Mouse (Mus musculus): ENCODE results near the gene Slc10a2. TPM values are rescaled to one million over a fixed set of nuclear protein-coding genes. Genes with fewer than 3 reads are reported as not detected.

The Slc10a2 gene
- polyA plus RNA-seq, 1 experiment from 2014 or later = not detected

DNA sequence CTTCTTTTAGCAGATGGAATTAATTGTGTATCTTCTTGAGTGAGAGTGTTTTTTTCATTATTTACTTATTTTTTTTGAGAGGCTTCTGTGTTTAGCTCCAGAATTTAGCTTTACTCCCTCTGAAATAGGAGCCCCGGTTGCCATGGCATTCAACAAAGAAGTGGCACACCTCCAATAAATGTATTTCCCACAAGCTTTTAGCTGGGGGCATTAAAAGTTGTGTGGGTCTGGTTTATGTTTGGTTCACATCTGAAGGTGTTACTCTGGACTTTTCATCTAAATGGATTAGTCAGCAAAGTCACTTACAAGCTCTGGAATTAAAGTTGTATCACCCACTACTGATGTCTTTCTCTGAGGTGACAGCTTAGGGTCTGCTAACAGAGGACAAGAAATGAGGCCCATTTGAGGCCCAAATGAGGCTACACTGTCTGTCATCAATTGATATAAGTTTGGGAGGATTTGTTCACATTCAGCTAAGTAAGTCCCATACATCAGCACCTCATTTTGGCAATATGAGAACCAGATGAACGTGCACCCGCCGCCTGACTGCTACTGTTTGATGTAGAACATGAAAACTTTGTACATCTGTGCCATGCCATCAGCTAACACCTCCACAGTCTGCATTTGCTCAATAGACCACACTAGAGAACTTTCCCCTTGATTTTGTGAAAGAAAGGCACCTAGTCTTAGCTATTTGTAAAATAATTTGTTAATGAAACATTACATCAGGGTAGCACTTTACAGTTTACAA lies 66.2 kb downstream of the Slc10a2 start:
- no peaks in the 10 kb centered on the region for H3K9me3 ChIP-seq (replicated peaks; ENCODE audit: control insufficient read depth, low read length)
- no peaks in the 10 kb centered on the region for H3K27me3 ChIP-seq (ENCODE audit: control insufficient read depth, insufficient read depth, low read length)
- no peak for ATAC-seq (replicated peaks; ENCODE audit: insufficient number of reproducible peaks, low FRiP score, low TSS enrichment, low read depth)
- no peak overlapping the region for H3K27ac ChIP-seq (replicated peaks; ENCODE audit: low read depth, low read length)
- WGBS = 59% methylated on average over 4 of the region's 4 CpGs
- H3K4me2 ChIP-seq (ENCODE audit: low read depth, low read length) = no peak overlapping the region
- H3K36me3 ChIP-seq (replicated peaks; ENCODE audit: control insufficient read depth, insufficient read depth, low read depth, low read length) = no peaks in the 10 kb centered on the region
- H3K4me1 ChIP-seq (ENCODE audit: control insufficient read depth, insufficient read depth, low read length) = no peaks in the 10 kb centered on the region
- H3K4me3 ChIP-seq (ENCODE audit: low read depth, low read length) = no peak overlapping the region
- peak; percentile 2 for DNase-seq (ENCODE audit: low spot score)
- no peak overlapping the region for H3K9ac ChIP-seq (replicated peaks; ENCODE audit: low read length)

Measured in embryonic facial prominence, embryonic 11.5 days (tissue).